Mouse (Mus musculus): ENCODE data around the gene Smim15.

The Smim15 gene

GRCm38 (mm10) chr13:108063374-108064134, 19.3 kb downstream of the Smim15 start:
- no peak for DNase-seq

DNA sequence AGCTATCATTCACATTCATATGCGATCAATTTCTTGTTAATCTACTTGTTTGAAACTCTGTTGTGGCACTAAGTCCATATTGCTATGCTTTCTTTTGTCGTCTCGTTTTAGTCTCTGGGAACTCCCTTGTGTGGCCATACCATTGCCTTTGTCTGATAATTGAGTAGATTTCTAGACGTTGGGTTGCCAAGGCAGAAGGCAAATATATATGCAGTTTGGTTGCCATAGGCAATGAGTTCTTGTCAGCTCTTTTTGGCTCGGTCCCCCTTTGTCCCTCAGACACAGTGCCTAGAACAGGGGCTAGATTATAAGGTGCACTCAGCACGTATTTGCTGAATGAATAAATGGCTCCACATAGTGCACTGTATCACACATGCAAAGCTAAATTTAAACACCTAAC, 20.1 kb downstream of the Smim15 start:
- no peak for DNase-seq

DNA sequence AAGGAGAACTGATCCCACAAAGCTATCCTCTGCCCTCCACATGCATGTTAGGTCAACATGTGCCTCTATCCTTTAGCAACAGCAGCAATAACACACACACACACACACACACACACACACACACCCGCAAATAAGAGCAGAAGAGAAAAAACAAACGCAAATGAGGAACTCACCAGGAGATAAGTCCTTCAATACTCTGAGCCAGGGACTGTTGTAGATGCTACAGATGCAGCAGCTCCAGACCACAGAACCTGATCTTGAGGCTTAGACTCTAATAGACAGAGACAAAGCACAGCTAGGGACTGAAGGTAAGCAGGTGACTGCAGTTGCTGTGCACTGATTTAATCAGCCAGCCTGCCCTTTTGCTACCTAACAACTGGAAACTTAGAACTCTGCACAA, 21.8 kb downstream of the Smim15 start:
- no peak for DNase-seq

GRCm38 (mm10) chr13:108069151-108069550, 24.9 kb downstream of the Smim15 start:
- no peak for DNase-seq

- DNase-seq: no peak
Observed at GRCm38 (mm10) chr13:108070171-108070570, 25.9 kb downstream of the Smim15 start.

GRCm38 (mm10) chr13:108077476-108077875, 33.2 kb downstream of the Smim15 start:
- no peak for DNase-seq

GRCm38 (mm10) chr13:108077901-108078300, 33.7 kb downstream of the Smim15 start:
- DNase-seq: no peak

- no peak for DNase-seq
Observed at GRCm38 (mm10) chr13:108084086-108084485, 39.8 kb downstream of the Smim15 start.

GRCm38 (mm10) chr13:108086036-108086435, 41.8 kb downstream of the Smim15 start:
- DNase-seq: no peak

DNA sequence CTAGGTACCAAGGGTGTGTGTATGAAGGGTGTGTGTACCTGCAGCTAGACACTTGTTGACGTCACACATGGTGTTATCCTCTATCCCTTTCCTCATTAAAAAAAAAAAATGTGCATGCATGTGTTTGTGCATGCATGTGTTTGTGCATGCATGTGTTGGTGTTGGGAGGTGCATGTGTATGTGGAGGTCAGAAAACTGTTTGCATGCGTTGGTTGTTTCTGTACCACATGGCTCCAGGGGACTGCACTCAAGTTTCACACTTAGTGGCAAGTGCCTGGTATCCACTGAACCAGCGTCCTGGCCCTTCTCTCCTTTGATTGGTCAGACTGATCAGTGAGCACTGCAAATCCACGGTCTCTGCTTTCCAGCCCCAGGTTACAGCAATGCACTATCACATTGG, 42.5 kb downstream of the Smim15 start:
- DNase-seq: no peak

GRCm38 (mm10) chr13:108092290-108092689, 48.0 kb downstream of the Smim15 start:
- DNase-seq: no peak

- DNase-seq: no peak
Observed at GRCm38 (mm10) chr13:108094681-108095080, 50.4 kb downstream of the Smim15 start.

DNA sequence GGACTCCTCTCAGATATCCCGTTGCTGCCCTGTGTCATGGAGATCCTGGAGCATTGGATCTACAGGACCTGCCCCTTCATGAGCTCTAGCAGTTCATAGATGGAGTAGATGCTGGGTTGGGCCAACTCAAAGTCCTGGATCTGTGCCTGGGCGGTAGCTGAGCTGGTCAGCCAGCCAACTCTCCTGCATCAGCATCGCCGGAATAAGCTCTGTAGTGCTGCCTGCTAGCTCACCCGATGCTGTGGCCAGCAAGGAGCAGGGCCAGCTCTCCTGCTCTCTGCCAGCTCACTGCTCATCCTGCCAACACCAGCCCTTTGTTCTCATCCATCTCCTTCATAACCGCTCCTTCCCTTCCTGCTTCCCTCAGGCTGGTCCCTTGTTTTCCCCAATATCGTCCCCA, 51.4 kb downstream of the Smim15 start:
- no peak for DNase-seq

DNA sequence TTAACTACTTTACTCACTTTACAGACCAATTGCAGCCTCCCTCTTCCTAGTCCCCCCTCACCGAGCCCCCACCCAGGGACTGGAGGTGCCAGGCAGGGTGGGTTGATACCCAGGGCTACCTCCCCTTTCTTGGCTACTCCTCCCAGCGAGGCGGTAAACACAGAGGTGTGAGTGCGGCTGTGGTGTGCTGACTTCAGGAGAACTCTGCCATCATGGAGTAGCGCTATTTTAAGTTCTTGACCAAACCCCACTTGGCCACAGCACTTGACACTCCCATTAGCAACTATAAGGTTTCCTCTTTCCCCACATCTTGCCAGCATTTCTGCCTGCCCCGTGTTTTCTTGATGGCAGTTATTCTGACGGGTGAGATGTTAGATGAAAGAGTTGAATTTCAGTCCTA, 52.2 kb downstream of the Smim15 start:
- DNase-seq: no peak
